Mouse (Mus musculus) kidney, postnatal 25 days (tissue): ENCODE results near the gene Rb1.

ENCODE experiments used
- DNase-seq, 2 experiments: peaks; one replicate each; pipeline ENCODE4 v3.0.0; 2021; ENCODE audit warnings: mixed read lengths in 2 of 2

Rb1 gene

GRCm38 (mm10) chr14:73325456-73326381, at the start of gene Rb1:
Gene Rb1, minus strand, starts transcription at chr14:73325822.
- peak; percentile 83 to 94 for DNase-seq

- peak; percentile 84 to 93 for DNase-seq
These were observed 48.8 kb upstream of the Rb1 start for GRCm38 (mm10) chr14:73374315-73374890.

- no peak for DNase-seq
These were observed 48.0 kb upstream of the Rb1 start for GRCm38 (mm10) chr14:73373606-73374005.

DNA sequence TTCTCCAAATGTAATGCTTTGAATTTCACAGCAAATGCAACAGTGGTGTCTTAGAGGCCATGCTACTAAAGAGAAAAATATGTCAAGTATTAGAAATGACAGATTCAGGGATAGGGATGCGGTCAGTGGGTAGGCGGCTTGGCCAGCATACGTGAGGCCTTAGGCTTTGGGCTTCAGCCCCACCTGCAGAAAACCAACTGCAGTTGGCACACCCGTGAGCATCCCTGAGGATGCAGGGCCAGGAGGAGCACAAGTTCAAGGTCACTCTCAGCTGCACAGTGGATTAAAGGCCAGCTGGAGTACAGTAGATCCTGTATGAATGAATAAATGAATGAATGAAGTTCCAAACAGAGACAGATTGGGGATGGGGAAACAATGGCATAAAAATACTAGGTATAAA, 47.4 kb upstream of the Rb1 start:
- DNase-seq, result no peak

DNA sequence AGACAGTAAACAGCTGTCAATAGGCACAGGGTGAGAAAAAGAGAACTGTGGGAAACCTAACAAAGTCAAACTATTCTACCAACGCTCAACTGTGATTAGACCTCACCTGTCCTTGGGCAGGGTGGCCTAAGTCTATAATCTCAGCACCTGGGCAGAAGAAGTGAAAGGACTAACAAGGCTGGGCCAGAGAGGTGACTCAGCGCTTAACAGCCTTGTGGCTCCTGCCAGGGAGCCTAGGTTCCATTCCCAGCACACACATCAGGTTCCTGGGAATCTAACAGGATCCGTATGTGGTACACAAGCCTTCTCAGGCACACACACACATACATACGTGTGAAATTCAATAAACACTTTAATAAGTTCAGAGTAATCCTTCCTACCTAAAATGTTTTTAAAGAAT, 46.0 kb upstream of the Rb1 start:
- DNase-seq, result no peak

DNA sequence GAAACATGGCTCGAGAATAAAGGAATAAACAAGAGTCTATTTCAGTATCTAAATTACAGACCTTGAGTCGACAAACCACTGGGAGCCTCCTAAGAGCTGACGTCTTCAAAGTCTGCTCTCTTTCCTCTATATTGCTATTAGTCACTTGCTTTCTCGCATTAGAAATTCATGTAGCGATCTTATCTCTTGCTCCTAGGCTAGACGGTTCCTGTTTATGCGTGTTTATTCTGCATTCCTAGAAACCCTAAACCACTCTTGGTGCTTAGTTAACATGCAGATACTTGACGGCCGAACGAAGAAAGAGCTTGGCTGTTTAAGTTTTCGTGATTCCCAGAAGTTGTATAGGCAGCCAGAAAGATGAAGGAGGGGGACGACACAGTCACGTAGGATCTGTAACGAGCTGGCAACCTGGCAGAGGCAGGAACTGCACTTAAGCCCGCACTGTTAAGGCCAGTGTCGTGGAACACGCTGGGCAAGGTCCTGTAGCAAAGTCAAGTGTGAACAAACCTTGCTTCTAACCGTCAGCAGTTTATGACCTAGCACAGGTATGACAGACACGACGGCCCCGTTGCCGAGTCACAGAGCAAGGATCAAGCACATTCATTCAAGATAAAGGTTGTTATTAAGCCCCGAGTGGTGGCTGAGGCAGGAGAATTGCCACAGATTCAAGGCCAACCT, 45.2 kb upstream of the Rb1 start:
- peak; percentile 46 to 71 for DNase-seq

DNA sequence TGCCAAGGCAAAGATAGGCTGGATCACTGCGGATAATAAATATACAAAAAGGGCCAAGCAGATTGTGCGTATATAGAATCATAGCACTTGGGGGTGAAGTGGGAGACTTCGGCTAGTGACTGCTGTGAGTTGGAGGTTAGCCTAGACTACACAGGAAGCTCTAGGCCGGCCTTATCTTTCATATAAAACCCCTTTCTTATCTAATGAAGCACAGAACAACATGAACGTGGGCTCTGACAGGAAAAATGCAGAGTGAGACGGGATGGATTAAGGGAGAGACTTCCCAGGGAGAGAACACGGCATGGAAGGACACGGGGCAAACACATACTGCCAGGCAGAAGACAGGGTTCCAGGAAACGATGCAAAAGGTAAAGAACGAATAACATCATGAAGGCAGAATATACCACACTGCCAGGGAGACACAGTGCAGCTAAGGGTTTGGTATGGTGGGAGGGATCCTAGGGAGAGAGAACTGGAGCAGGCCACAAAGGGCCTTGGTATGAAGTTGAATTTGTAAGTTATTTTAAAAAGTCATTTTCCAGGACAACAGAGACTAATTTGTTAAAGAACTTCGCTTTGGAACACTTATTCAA, 44.6 kb upstream of the Rb1 start:
- no peak for DNase-seq

DNA sequence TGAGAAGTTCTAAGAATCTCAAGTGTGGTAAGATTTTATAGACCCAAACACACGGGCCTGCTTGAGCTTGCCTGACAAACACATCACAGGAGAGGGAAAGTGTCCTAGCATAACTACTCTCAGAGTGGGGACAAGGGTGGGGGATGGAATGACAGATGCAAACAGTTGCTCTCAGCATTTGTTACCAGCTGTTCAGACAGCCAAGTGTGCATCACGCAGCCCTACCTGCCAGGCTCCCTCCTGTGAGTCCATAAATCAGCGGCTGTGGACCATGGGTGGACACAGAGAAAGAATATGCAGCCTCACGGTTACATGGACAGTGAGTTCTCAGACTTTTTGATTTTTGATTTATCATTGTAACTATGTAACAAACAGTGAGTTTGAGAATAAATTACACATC, 44.0 kb upstream of the Rb1 start:
- DNase-seq, result no peak

DNA sequence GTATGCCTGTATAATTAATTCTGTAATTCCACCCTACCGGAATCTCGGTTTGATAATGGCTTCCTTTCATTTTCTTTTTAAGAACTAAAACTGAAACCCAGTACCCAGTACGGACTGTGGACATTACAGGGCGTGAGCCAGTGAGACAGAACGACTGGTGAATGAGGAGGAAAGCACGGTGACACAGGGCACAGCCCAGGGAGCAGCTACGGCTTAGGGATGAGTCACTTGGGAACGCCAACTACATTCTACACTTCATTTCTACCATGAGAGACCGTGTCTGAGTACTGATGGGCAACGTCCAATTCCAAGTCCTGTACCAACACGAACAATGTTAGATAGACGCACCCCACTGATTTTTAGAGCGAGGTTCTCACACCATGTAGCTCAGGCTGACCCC, 43.3 kb upstream of the Rb1 start:
- no peak for DNase-seq

DNA sequence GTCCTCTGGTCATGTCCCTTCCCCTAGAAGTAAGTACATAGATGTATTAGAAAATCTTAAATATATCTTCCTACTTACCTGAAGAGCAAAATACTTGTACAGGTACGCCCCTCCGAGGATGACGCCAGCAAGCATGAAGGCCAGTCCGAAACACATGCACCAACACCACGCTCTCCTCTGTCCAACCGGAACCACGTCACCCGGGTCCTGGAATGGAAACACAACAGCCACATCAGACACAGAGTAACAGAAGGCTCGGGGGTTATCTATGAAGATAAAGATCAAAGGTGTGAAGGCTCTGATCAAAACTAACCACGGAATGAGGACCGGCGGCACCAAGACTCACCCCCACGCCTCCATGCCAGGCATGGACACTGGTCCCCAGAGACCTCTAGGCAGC, 42.6 kb upstream of the Rb1 start:
- DNase-seq, result no peak

DNA sequence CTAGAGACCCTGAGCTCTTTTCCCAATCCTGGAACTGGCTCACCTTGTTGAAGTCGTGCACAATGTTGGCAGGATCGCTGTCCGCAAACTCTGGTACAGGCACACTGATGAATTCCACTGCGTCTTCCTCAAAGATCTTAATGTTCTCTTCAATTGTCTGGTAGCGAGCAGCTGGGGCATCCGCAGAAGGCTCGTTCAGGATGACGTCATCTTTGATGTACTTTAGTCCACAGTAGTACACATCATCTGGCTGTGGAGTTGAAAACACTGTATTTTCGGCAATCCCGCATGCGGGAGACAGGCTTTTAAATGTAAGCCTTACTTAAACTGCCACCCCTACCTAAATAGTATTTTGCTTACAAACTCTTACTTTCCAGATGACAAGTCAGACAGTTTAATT, 40.7 kb upstream of the Rb1 start:
- no peak for DNase-seq

DNA sequence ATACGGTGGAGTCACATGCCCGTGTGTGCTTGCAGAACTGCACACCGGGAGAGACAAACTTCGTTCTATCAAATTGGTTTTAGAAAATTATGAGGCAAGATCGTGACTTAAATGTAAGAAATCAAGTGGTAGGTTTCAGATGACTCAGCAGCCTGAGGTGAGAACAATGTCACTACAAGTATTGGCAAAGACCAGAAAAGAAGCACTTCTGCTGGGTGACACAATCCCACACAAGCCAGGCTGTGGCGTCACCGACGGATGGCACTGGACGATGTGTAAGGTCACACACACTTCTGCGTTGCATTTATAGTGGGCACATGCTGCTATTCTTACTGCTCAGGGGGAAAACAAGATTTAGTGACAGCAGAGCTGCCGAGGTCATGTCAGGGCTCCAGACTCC, 38.2 kb upstream of the Rb1 start:
- DNase-seq, result no peak

DNA sequence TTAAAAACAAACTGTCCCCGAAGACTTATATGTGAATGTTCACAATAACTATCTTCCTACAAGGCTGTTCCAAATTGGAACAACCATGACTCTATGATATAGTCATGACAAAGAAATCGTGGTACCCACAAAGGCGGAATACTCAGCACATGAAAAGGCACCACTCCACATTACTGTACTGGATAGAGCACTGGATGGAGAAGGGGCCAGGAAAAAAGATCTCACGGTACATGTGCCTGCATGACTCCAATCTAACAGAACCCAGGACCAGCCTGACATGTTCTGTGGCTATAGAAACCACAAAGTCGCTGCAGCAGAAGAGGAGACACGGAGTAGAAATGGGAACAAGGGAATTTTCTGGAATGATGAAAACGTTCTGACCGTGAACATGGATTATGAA, 29.1 kb upstream of the Rb1 start:
- no peak for DNase-seq

- no peak for DNase-seq
These were observed 25.5 kb upstream of the Rb1 start for GRCm38 (mm10) chr14:73351118-73351517.

DNA sequence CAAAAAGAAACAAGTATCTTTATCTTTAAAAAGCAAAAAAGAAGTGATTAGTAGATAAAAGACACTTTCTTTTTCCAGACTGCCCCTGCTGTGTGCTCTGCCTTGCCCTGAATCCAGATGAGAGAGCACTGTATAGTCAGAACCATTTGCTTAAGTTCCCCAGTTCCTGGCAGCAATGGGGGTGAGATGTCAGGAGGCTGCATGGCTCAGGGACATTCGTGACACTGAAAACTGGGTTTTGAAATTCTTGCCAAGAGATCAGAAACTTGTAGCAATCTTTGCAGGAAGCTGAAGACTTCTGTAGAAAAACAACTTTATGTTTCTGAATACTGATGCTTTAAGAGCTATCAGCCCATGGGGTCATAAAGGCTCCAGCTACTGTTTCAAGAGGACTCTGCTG, 24.4 kb upstream of the Rb1 start:
- no peak for DNase-seq

DNA sequence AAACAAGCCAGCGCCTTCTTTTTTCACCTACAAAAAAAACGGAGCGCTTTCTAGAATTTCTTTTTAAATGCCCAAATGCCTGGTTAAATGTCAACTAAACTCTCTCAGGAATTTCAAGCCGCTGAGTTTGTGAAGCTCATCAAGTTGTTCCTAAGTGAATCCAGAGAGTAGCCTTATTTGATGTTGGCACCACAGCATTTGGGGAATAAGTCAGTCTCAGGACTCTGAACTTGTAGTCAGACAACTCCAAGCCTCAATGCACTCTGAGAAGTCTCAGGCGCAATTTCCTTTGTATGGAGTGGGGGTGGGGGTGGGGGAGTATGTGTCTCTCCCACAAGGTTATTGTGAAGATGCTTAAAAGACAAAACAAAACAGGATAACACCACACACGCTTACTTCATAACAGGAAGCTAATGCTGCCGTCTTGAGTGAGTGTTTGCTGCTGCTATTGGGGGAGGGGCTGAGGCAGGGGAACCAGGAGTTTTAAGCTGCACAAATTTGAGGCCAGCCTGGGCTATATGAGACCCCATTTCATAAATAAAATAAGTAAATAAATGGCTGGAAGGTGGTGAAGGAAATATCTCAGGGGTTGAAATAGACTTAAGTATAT, 23.5 kb upstream of the Rb1 start:
- DNase-seq, result peak; percentile 23 to 47

DNA sequence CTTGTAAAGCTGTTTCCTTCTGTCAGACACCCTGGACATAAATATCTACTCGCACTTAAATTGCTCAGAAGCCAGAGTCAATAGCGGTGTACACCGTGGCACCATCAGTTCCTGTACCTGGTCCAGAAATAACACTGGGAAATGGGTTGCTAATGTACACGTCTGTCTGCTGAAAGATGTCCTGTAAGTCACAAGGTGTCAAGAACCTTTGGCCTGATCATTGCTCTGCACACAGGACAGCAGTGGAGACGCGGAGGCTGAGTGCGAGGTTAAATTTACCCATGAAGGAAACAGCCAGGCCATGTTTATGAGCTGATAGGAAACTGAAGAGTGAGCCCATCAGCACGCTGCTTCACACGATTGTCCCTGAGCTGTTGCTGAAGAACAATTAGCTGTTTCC, 21.7 kb upstream of the Rb1 start:
- DNase-seq, result peak; percentile 26 to 41

DNA sequence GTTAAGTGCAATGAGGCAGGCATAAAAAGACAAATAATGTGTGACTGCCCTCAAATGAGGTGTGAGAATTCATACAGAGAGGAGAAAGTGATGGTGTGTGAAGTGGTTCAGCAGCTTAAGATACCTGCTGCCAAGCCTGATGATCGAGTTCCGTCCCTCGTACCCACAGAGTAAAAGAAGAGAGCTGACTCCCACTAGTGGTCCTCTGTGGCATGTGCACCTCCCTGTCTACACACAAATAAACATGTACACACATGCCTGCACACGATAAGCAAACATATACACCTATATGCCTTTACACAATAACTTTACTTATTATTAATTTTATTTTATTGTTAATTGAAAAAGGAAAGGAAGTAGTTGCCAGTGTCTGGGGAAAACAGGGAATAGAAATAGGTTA, 20.0 kb upstream of the Rb1 start:
- DNase-seq, result no peak

- no peak for DNase-seq
These were observed 14.6 kb upstream of the Rb1 start for GRCm38 (mm10) chr14:73340051-73340755.

GRCm38 (mm10) chr14:73339615-73340014, 14.0 kb upstream of the Rb1 start:
- no peak for DNase-seq

DNA sequence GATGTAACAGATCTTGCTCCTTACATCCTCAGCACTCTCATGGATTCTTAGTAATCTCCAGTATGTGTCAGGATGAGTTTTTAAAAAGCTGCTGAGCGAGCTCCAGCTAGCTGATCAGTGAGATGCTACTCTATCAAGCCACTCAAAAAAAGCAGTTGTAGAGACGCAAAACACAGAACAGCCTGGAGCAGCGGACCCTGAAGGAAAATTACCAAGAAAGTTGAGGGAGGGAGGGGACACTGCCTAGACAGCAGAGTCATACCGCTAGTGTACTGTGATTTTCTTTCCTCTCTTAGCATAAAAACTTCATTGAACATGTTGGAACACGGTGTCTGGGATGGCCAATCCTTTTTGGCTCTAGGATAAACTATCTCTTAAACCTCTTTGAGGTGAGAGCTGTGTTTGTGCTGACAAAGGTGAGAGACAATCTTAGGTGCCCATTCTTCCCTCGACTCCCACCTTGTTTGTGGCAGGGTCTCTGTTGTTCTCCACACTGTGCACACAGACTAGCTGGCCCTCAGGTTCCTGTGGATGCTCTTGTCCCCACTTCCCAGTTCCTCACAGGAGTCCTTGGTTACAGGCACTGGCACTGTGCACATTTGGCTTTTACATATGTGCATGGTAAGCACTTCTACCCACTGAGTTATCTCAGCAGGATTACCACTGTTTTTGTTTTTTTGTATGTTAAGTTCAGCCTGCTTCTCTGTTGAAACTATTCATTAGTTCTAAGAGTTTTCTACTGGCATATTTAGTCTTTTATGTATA, 10.9 kb upstream of the Rb1 start:
- DNase-seq, result no peak
